Mouse (Mus musculus) erythroblast, adult 5-6 weeks (primary cell): Measurements from ENCODE around the gene Bicd2. TPM values are rescaled to one million over a fixed set of nuclear protein-coding genes. Genes with fewer than 3 reads are reported as not detected.

Experiments used
- ATAC-seq: replicated peaks from 2 replicates; pipeline ENCODE4 v1.8.0; 2016; ENCODE audit warnings: moderate number of reproducible peaks, mild to moderate bottlenecking, moderate TSS enrichment, inconsistent platforms; ENCODE audit not compliant: poor library complexity, low FRiP score, severe bottlenecking
- total RNA-seq, 2 experiments: library from RNA; stranded (forward) in 1 of 2; stranded (reverse) in 1 of 2; fragments of 150-400 nt in 1 of 2; fragments of 200-764, 138-1000 nt in 1 of 2; gene quantifications; 2 replicates each; pipeline versions ENCODE4 v1.2.3 to v1.2.4; 2015 to 2017; ENCODE audit warnings: low replicate concordance in 2 of 2

The Bicd2 gene
- total RNA-seq, 2 experiments from 2014 or later, result 6.3 to 9.1 TPM

- no peak for ATAC-seq
Measured at GRCm38 (mm10) chr13:49322739-49323138, 18.6 kb upstream of the Bicd2 start.

- no peak for ATAC-seq
Measured at GRCm38 (mm10) chr13:49324871-49325270, 16.5 kb upstream of the Bicd2 start.

- peak; percentile 68 for ATAC-seq
Measured at GRCm38 (mm10) chr13:49326246-49327206, 14.9 kb upstream of the Bicd2 start.

- no peak for ATAC-seq
Measured at GRCm38 (mm10) chr13:49328101-49328500, 13.3 kb upstream of the Bicd2 start.

GRCm38 (mm10) chr13:49333250-49333649, 8.1 kb upstream of the Bicd2 start:
- peak; percentile 76 for ATAC-seq

- no peak for ATAC-seq
Measured at GRCm38 (mm10) chr13:49335077-49335982, 6.1 kb upstream of the Bicd2 start.

GRCm38 (mm10) chr13:49338893-49339546, 2.4 kb upstream of the Bicd2 start:
- ATAC-seq, result no peak

GRCm38 (mm10) chr13:49341831-49342722, 692 bp downstream of the Bicd2 start:
- ATAC-seq, result 0 out of 2 replicates have a peak, but pooled peaks have one; percentile 1

- no peak for ATAC-seq
Measured at GRCm38 (mm10) chr13:49342723-49343100, 1.3 kb downstream of the Bicd2 start.

- ATAC-seq, result peak; percentile 44
Measured at GRCm38 (mm10) chr13:49344567-49344966, 3.2 kb downstream of the Bicd2 start.

- 0 out of 2 replicates have a peak, but pooled peaks have one; percentile 15 for ATAC-seq
Measured at GRCm38 (mm10) chr13:49345476-49345875, 4.1 kb downstream of the Bicd2 start.

- no peak for ATAC-seq
Measured at GRCm38 (mm10) chr13:49348522-49348921, 7.1 kb downstream of the Bicd2 start.

GRCm38 (mm10) chr13:49349335-49349734, 8.0 kb downstream of the Bicd2 start:
- ATAC-seq, result no peak

- no peak for ATAC-seq
Measured at GRCm38 (mm10) chr13:49349836-49350505, 8.6 kb downstream of the Bicd2 start.

GRCm38 (mm10) chr13:49352581-49353159, 11.3 kb downstream of the Bicd2 start:
- no peak for ATAC-seq

GRCm38 (mm10) chr13:49353422-49353821, 12.0 kb downstream of the Bicd2 start:
- ATAC-seq, result no peak

GRCm38 (mm10) chr13:49353991-49354507, 12.7 kb downstream of the Bicd2 start:
- ATAC-seq, result no peak
